Mouse (Mus musculus) thymus, adult 2 months (tissue): ENCODE measurements at regions not wholly inside any gene's neighbourhood (a gene's known extent, or its start where the extent isn't known, plus 50 kb on each side); places are given as distances from the start of the nearest gene placed in this dataset.

ENCODE experiments used
- CTCF ChIP-seq: fragments of 200-500 bp; IDR thresholded peaks from 2 replicates; pipeline ENCODE4 v1.5.1; 2012; ENCODE audit warnings: mild to moderate bottlenecking, control low read depth, low read length, moderate library complexity, borderline replicate concordance; ENCODE audit not compliant: control insufficient read depth, poor library complexity, insufficient read depth; ENCODE audit errors: extremely low read depth
- POLR2A ChIP-seq: fragments of 200-500 bp; IDR thresholded peaks from 2 replicates; pipeline ENCODE4 v1.6.1; 2012; ENCODE audit warnings: mild to moderate bottlenecking, low read length, control low read depth, moderate library complexity; ENCODE audit not compliant: control insufficient read depth, poor library complexity, insufficient read depth; ENCODE audit errors: extremely low read depth

- no peak for TF ChIP-seq POLR2A
- no peak for TF ChIP-seq CTCF
Measured at GRCm38 (mm10) chr9:69587096-69587495, 133.7 kb downstream of the Anxa2 start.
